Mouse (Mus musculus) myocyte (in vitro differentiated cells): Measurements from ENCODE around the gene Slc1a2. TPM values are rescaled to one million over a fixed set of nuclear protein-coding genes. Genes with fewer than 3 reads are reported as not detected.

ENCODE experiments used
- H3K27me3 ChIP-seq: one replicate; pipeline ENCODE4 v1.6.1; 2011; ENCODE audit not compliant: control insufficient read depth, insufficient read depth, insufficient read length
- H3K36me3 ChIP-seq: one replicate; pipeline ENCODE4 v1.6.1; 2011; ENCODE audit not compliant: control insufficient read depth, insufficient read depth
- H3K4me2 ChIP-seq: one replicate; pipeline ENCODE4 v1.6.1; 2011; ENCODE audit warnings: low read depth, control low read depth
- H3K4me3 ChIP-seq: one replicate; pipeline ENCODE4 v1.5.1; 2011; ENCODE audit warnings: mild to moderate bottlenecking, control low read depth, moderate library complexity
- H3K79me2 ChIP-seq: one replicate; pipeline ENCODE4 v1.6.1; 2011; ENCODE audit not compliant: control insufficient read depth, insufficient read depth
- H3ac ChIP-seq: one replicate; pipeline ENCODE4 v1.6.1; 2011; ENCODE audit not compliant: control insufficient read depth, insufficient read length
- CEBPB ChIP-seq: IDR thresholded peaks from 2 replicates; pipeline ENCODE4 v1.6.1; 2011; ENCODE audit warnings: mild to moderate bottlenecking, moderate library complexity; ENCODE audit not compliant: poor library complexity, insufficient read depth, severe bottlenecking
- E2F4 ChIP-seq: IDR thresholded peaks from one replicate; pipeline ENCODE4 v1.6.1; 2011; ENCODE audit warnings: mild to moderate bottlenecking, control low read depth, moderate library complexity; ENCODE audit not compliant: insufficient read depth
- MAX ChIP-seq: IDR thresholded peaks from one replicate; pipeline ENCODE4 v1.6.1; 2011; ENCODE audit warnings: low read depth, mild to moderate bottlenecking, control low read depth
- MYOD1 ChIP-seq, 3 experiments: IDR thresholded peaks; one replicate each; pipeline ENCODE4 v1.6.1; 2011; ENCODE audit warnings: control low read depth in 2 of 3, low read depth in 2 of 3, mild to moderate bottlenecking in 2 of 3, moderate library complexity in 1 of 3; ENCODE audit not compliant: insufficient read length in 2 of 3, control insufficient read depth in 1 of 3
- MYOG ChIP-seq, 3 experiments: IDR thresholded peaks; one replicate each; pipeline ENCODE4 v1.6.1; 2011; ENCODE audit warnings: control low read depth in 2 of 3, low read depth in 2 of 3, mild to moderate bottlenecking in 2 of 3; ENCODE audit not compliant: insufficient read length in 2 of 3, control insufficient read depth in 1 of 3, insufficient read depth in 1 of 3
- POLR2A ChIP-seq: IDR thresholded peaks from one replicate; pipeline ENCODE4 v1.6.1; 2011; ENCODE audit warnings: low read depth, mild to moderate bottlenecking, control low read depth, moderate library complexity; ENCODE audit not compliant: insufficient read length
- POLR2AphosphoS2 ChIP-seq: IDR thresholded peaks from one replicate; pipeline ENCODE4 v1.6.1; 2011; ENCODE audit warnings: low read depth, control low read depth; ENCODE audit not compliant: insufficient read length
- REST ChIP-seq: IDR thresholded peaks from one replicate; pipeline ENCODE4 v1.6.1; 2011; ENCODE audit warnings: mild to moderate bottlenecking, control low read depth, moderate library complexity; ENCODE audit not compliant: insufficient read depth, insufficient read length
- SRF ChIP-seq: IDR thresholded peaks from one replicate; pipeline ENCODE4 v1.6.1; 2011; ENCODE audit warnings: low read depth; ENCODE audit not compliant: control insufficient read depth, insufficient read length
- TCF12 ChIP-seq: IDR thresholded peaks from one replicate; pipeline ENCODE4 v1.6.1; 2011; ENCODE audit warnings: mild to moderate bottlenecking, control low read depth; ENCODE audit not compliant: poor library complexity, insufficient read depth, severe bottlenecking
- TCF3 ChIP-seq: IDR thresholded peaks from one replicate; pipeline ENCODE4 v1.6.1; 2011; ENCODE audit warnings: low read depth, control low read depth; ENCODE audit not compliant: insufficient read length
- USF1 ChIP-seq: IDR thresholded peaks from one replicate; pipeline ENCODE4 v1.6.1; 2011; ENCODE audit warnings: low read depth, mild to moderate bottlenecking, control low read depth, moderate library complexity
- polyA plus RNA-seq: library from polyadenylated mRNA; unstranded; fragments of >200 nt; fragmentation: generic; extraction: Trizol; gene quantifications from one replicate; pipeline ENCODE4 v1.2.1, GENCODE M21; 2012; ENCODE audit warnings: missing spikeins

The Slc1a2 gene
- polyA plus RNA-seq, 1 experiment = 0.02 TPM

GRCm38 (mm10) chr2:102636116-102636600 lies 22.3 kb upstream of the Slc1a2 start:
- H3K4me2 ChIP-seq = no peak overlapping the region
- no peak for TF ChIP-seq E2F4
- no peak for TF ChIP-seq POLR2AphosphoS2
- no peak for TF ChIP-seq SRF
- no peak for TF ChIP-seq MAX
- no peak for TF ChIP-seq POLR2A
- TF ChIP-seq TCF12 = no peak
- TF ChIP-seq USF1 = no peak
- TF ChIP-seq REST = no peak
- TF ChIP-seq TCF3 = no peak
- TF ChIP-seq MYOG (IDR thresholded peaks at IDR 0.05; ENCODE audit: control insufficient read depth in 1 of 3, insufficient read depth in 1 of 3, insufficient read length in 2 of 3, low read depth in 2 of 3) = no peak
- TF ChIP-seq MYOD1 (IDR thresholded peaks at IDR 0.05; ENCODE audit: control insufficient read depth in 1 of 3, insufficient read length in 2 of 3, low read depth in 2 of 3) = no peak
- TF ChIP-seq CEBPB = no peak
- H3K27me3 ChIP-seq = peaks cover 32% of the 10 kb centered on the region

GRCm38 (mm10) chr2:102638140-102638539 lies 20.3 kb upstream of the Slc1a2 start:
- Histone ChIP-seq H3K4me3 (no peak overlapping the region), H3K27me3 (peaks cover 32% of the 10 kb centered on the region), H3K4me2 (no peak overlapping the region), H3ac (no peak overlapping the region), H3K79me2 (no peaks in the 10 kb centered on the region), H3K36me3 (no peaks in the 10 kb centered on the region)
- TF ChIP-seq POLR2AphosphoS2 = no peak
- TF ChIP-seq USF1 = no peak

More at GRCm38 (mm10) chr2:102636116-102636600, 22.3 kb upstream of the Slc1a2 start:
- Histone ChIP-seq H3ac (no peak overlapping the region), H3K4me3 (no peak overlapping the region), H3K36me3 (no peaks in the 10 kb centered on the region), H3K79me2 (no peaks in the 10 kb centered on the region)

GRCm38 (mm10) chr2:102638690-102639089 lies 19.8 kb upstream of the Slc1a2 start:
- no peak overlapping the region for H3K4me2 ChIP-seq
- H3K79me2 ChIP-seq = no peaks in the 10 kb centered on the region
- TF ChIP-seq REST = no peak
- no peak for TF ChIP-seq POLR2A
- TF ChIP-seq SRF = no peak
- TF ChIP-seq TCF12 = no peak
- no peak for TF ChIP-seq E2F4
- no peak for TF ChIP-seq MYOG (IDR thresholded peaks at IDR 0.05; ENCODE audit: control insufficient read depth in 1 of 3, insufficient read depth in 1 of 3, insufficient read length in 2 of 3, low read depth in 2 of 3)
- TF ChIP-seq POLR2AphosphoS2 = no peak
- H3ac ChIP-seq = no peak overlapping the region
- peaks cover 32% of the 10 kb centered on the region for H3K27me3 ChIP-seq
- no peak overlapping the region for H3K4me3 ChIP-seq
- H3K36me3 ChIP-seq = no peaks in the 10 kb centered on the region

- Histone ChIP-seq H3ac (no peak overlapping the region), H3K4me2 (no peak overlapping the region), H3K4me3 (no peak overlapping the region), H3K27me3 (peaks cover 5% of the 10 kb centered on the region), H3K79me2 (no peaks in the 10 kb centered on the region), H3K36me3 (no peaks in the 10 kb centered on the region)
- no peak for TF ChIP-seq MYOG (IDR thresholded peaks at IDR 0.05; ENCODE audit: control insufficient read depth in 1 of 3, insufficient read depth in 1 of 3, insufficient read length in 2 of 3, low read depth in 2 of 3)
- no peak for TF ChIP-seq MAX
Measured at GRCm38 (mm10) chr2:102648845-102649500, 9.5 kb upstream of the Slc1a2 start.

- Histone ChIP-seq H3K4me2 (no peak overlapping the region), H3ac (no peak overlapping the region), H3K79me2 (no peaks in the 10 kb centered on the region), H3K27me3 (peaks cover 5% of the 10 kb centered on the region), H3K36me3 (no peaks in the 10 kb centered on the region), H3K4me3 (no peak overlapping the region)
- TF ChIP-seq MYOG (IDR thresholded peaks at IDR 0.05; ENCODE audit: control insufficient read depth in 1 of 3, insufficient read depth in 1 of 3, insufficient read length in 2 of 3, low read depth in 2 of 3) = no peak
- TF ChIP-seq SRF = no peak
- no peak for TF ChIP-seq POLR2A
- no peak for TF ChIP-seq TCF12
- no peak for TF ChIP-seq TCF3
- TF ChIP-seq E2F4 = no peak
- no peak for TF ChIP-seq POLR2AphosphoS2
- no peak for TF ChIP-seq CEBPB
- TF ChIP-seq USF1 = no peak
- no peak for TF ChIP-seq MAX
- TF ChIP-seq REST = no peak
- TF ChIP-seq MYOD1 (IDR thresholded peaks at IDR 0.05; ENCODE audit: control insufficient read depth in 1 of 3, insufficient read length in 2 of 3, low read depth in 2 of 3) = no peak
Measured at GRCm38 (mm10) chr2:102650322-102650721, 8.1 kb upstream of the Slc1a2 start.
